Mouse (Mus musculus): ENCODE results near the gene Cemip2.
"Not testable (repeated sequence)": the region's sequence is repeated elsewhere in the genome, so short reads cannot be mapped to it uniquely, and the experiment has no call there.

Gene Cemip2

DNA sequence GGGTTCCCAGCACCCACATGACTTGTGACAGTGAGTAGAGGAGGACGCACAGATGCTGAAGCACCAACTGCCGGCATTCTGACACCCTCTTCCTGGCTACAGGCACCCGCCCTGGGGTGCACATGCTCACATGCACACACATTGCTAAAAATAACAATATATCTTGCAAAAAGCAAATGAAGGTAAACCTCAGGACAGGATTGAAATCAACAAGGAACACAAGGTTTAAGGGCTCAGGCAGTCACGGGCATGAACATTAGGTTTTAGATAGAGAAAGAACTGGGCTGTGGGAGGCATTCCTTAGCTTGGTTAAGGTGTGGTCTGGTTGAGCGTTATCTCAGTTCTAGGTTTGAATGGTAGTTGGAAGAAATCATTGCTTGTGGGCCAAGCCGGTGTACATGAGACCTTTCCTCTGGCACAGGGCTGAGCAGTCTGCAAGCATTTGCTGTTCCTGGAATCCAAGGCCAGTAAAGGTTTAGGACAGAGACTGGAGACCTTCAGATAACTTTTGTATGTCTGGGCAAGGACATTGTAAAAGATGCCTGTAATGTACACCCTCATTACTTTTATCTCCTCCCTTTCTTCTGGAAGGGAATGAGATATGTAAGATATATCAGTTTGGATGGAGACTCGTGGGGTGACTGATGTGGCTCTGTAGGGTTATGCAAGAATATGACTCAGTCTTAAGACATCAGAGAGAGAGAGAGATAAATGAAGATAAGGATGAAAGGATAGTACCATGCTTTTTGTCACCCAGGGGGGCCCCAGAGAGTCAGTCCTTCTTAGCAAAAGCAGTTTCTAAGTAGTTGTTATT, 87.3 kb downstream of the Cemip2 start:
- in situ Hi-C loops (cut with MboI), result no loop called here

DNA sequence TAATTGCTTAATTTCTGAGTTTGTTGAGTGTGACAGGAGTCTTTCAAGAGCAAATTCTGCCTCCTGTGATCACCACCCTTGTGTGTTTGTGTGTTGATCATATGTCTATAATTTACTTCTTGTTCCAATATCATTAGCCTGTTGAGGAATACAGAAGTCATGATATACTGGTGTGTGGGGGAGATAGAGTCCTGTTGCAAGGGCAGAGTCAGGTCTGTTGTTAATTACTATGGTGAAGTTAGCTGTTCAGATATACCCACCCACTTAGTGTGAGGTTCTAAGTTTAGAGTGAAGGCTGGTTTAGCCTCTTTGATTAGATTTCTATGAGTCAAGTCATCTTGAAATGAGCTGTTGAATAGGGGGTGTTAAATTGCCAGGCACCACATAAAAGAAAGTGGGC, 88.0 kb downstream of the Cemip2 start:
- in situ Hi-C loops (cut with MboI), result no loop called here

DNA sequence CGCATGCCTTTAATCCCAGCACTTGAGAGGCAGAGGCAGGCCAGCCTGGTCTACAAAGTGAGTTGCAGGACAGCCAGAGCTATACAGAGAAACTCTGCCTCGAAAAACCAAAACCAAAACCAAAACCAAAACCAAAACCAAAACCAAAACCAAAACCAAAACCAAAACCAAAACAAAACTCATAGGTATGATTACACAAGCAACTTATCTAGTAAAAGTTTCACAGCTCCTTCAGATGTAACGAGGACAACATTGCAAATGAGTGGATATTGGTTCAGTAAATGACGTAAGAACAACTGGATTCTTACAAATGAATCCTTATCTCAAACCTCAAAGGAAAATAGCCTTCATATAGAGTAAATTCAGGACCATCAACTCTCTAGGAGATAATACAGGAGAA, 88.6 kb downstream of the Cemip2 start:
- in situ Hi-C loops (cut with MboI), result not testable (repeated sequence)

DNA sequence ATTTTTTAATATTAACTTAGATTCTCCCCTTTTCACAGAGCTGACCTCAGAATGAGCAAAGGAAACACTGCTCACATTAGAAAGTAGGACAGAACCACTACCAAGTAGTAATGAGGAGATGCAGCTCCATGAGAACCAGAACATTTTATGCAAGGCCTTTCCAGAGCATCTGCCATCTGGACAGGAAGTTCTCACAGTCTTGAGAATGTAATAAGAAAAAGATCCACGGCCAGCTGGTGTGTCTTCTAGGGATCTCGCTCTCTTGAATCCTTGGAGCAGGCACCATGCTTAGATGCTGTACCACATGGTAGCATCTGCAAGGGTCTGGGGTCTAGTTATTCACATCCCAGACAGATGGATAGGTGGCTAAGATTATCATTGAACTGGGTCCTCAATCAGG, 90.3 kb downstream of the Cemip2 start:
- in situ Hi-C loops (cut with MboI), result no loop called here

DNA sequence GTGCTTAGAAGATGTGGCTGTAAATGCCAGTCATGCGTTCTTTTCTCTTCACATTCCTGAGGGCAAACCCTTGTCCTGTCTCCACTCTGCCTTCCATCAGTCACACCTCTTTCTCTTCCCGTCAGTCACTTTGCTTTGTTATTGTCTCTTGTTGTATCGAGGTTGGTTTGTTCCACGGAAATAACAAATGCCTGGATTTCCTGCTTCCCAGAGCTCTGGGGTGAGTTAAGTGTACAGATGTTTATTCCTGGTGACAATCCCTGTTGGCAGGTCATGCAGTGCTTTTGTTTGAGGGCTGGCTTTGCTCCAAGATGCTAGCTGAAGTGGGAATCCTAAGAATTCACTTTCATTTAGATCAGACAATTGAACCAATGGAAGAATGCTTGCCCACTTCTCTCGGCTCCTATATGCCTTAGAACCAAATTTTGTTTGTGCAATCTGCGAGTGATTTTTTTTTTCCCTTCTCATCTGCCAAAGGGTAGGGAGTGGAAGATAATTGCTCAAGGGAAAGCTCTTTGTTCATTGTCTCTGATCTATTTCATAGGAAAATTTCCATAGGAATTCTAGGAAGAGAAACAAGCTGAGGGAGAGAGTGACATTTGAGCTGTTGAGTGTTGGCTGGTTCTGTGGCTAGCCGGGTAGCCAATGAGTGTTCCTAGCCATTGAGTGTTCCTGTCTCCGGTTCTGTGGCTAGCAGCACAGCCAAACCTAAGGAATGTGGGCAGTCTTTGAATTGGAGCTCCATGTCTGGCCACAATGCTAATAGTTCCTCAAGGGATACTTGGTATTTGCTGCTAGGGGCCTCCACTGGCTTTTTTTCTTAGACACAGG, 104.2 kb downstream of the Cemip2 start:
- in situ Hi-C loops (cut with MboI), result no loop called here

DNA sequence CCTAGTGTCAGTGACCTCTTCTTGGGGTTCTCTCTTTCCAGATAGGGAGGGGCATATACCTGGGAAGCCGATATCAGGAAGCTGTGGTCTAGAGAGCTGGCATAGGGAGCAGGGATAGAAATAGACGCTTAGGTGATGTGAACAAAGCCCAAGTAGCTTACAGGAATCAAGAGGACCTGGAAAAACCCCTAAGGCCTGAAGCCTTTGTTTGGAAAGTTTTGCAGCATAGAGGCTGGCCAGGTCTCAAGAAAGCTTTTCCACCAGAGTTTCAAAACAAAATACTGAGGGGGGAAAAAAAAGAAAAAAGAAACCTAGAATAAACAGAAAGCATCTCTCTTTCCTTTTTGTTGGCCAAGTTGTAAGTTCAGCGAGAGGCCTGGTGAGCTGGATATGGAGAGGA, 104.9 kb downstream of the Cemip2 start:
- in situ Hi-C loops (cut with MboI), result no loop called here

DNA sequence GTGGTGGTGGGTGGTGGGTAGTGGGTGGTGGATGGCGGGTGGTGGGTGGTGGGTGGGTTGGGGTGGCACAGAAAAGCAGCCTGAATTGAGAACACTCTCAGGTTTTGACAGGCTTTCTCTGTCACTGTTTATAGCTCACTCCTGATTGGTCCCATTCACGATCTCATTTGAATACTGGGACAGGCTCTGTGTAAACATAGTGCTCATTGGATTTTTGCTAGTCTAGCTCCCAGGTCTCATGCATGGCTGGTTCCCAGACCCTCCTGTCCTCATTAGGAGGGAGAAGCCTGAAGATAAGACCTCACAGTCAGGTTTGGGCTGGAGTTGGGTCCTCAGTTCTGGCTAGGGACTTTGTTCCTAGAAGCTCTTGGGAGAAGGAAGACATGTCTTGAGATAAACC, 105.8 kb downstream of the Cemip2 start:
- in situ Hi-C loops (cut with MboI), result no loop called here

DNA sequence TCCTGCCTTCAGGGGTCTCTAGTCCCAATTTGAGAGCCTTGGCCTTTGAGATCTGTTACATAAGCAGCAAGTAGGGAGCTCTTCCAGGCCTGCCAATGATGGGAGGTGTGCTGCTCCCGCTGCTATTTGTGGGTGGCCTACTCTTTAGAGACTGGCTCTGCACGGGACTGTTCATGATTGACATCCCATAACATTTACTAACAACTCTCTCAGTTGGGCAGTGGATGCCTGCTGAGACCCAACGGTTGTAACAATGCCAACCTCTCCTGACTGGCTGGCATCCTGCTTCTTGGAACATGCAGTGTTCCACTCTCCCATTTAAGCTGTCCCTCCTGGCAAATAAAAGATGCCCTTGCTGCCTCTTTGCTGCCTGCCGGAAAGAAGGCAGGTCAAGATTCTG, 106.2 kb downstream of the Cemip2 start:
- in situ Hi-C loops (cut with MboI), result no loop called here

DNA sequence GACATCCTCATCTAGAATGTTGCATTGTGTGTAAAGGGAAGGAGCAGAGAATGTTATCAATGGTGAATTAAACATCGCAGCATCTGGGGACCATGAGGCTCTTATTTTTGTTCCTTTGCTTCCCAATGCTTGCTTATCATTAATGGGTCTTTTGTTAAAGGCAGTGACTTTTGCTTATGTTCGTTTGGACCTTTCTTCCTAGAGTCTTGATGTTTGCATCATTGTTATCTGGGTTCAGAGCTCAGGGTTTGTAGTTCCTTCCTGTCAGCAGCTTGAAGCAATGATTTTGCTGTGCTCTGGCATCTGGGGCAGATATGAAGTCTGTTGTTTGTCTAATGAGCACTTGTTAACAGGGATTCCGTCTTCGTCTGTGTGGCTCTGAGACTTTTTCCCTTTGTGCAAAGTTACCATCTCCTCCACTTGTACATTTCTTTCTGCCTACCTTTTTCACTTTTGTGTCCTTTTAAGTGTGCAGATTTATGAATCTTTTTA, 108.1 kb downstream of the Cemip2 start:
- in situ Hi-C loops (cut with MboI), result no loop called here

DNA sequence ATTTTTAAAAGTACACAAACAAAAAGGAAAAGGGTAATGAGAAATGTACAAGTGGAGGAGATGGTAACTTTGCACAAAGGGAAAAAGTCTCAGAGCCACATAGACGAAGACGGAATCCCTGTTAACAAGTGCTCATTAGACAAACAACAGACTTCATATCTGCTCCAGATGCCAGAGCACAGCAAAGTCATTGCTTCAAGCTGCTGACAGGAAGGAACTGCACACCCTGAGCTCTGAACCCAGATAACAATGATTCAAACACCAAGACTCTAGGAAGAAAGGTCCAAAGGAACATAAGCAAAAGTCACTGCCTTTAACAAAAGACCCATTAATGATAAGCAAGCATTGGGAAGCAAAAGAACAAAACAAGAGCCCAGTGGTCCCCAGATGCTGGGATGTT, 112.6 kb downstream of the Cemip2 start:
- in situ Hi-C loops (cut with MboI), result no loop called here

DNA sequence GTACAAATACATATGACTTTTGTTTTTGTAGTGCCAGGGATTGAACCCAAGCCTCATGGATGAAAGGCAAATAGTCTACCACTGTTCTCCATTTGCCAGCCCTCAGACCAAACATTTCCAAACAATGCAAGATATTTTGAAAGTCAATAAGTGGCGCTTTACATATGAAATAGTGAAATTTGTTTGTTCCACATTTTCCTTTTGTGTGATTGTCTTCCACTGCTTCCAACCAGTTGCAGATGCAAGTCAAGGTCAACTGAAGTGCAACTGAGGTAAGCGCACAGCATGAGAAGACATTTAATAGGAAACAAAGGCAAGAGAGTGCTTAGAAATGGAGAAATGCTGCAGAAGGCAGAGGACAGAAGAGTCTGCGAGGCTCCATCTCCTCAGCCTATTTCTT, 116.7 kb downstream of the Cemip2 start:
- in situ Hi-C loops (cut with MboI), result no loop called here

DNA sequence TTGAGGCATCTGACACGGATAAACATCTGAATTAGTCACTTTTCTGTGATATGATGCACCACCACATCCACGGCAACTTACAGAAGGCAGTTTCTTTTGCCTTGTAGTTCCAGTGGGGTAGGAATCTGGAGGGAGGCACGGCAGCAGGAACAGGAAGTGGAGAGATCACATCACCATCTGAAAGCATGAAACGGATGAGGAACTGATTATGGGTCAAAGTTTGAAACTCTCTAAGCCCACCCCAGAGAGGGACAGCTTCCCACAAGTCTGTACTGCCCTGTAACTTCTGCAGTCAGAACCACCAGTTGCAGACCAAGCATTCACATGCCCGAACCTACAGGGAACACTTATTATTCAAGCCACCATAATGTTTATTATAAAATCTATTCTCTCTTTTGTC, 117.4 kb downstream of the Cemip2 start:
- in situ Hi-C loops (cut with MboI), result no loop called here

DNA sequence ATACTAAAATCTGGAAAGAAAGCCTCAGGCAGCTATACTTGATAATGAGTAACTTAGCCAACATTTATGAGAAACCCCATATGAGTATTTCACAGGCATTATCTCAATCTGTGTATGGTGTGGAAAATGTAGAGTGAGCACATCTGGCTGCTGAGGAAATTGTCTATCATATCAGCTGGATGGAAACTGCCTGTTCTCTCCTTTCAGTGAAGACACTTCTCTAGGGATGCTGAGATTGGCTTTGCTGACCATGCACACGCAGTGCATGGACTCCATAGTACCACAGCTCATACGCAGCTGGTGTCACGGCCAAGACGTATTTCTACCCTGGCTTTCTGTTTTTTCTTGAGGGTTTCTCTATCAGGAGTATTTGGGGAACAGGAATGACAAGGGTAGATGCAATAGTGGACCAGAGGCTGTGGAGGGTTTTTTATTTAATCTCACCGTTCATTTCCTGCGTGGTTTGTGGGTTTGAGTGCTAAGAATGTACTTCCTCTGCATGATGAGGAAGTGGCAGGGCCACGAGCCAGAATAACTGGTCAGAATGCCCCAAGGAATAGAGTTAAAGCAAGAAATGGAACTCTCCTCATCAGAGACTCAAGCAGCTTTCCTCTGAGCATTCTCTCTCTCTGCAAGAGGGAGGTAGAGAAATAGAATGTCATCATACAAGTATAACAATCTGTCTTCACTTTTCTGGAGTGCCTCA, 119.1 kb downstream of the Cemip2 start:
- in situ Hi-C loops (cut with MboI), result no loop called here

DNA sequence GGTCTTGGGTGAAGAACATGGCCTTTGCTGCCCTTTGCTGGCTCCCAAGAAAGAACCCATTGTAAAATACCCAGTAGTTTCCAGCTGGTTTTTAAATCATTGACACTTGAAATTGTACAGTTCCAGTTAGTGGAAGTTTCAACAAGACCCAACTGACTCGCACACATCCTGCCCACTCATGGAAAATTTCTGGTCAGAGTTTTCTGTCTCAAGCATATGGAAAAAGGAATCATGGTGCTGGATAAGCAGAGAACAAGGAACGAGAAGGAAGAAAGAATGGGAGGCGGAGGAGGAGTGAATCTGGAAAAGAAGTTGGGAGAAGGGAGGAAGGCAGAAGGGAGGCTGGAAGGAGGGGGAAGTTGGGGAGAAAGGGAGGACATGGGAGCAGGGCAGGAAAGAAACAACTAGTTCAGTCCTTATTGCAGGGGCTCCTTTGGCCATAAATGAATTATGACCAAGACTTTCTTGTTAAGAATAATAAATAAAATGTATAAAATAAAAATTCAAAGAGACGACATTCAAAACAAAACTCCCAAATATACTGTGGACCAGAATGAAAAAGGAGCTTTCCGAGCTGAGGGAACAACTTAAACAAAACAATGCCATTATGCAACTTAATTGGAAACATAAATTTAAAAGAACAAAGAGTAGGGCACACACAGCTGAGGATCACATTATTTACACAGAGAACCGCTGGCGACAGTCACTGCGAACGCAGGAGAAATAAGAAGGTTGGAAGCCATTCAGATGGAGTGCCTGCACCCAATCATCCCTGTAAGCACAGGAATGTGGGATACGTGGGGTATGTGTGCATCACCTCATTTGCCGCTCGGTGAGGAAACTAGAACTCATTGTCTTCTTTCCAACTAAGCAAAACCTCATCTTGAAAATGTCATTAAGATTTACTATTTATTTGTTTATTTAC, 120.1 kb downstream of the Cemip2 start:
- in situ Hi-C loops (cut with MboI), result no loop called here

Data from mature B cell (primary cell).